Mouse (Mus musculus): ENCODE measurements around the gene Celf5. TPM values are rescaled to one million over a fixed set of nuclear protein-coding genes. Genes with fewer than 3 reads are reported as not detected.

The Celf5 gene
- 1.4 and 1.6 TPM in 2 replicates for polyA plus RNA-seq (2015; fragmentation: Nextera tagmentation; extraction: Ambion mirVana)

GRCm38 (mm10) chr10:81482533-81482889 lies at the start of gene Celf5:
Gene Celf5 (minus strand): TSS chr10:81482709.
- Histone ChIP-seq H3K4me3 (replicated peaks) (peak within 1 kb of the TSS; percentile 51), H3K4me2 (replicated peaks) (peak within 1 kb of the TSS; percentile 84), H3K9ac (peak within 1 kb of the TSS; percentile 29), H3K27ac (replicated peaks) (no peak within 1 kb of the TSS), H3K27me3 (peaks cover 32% of the 10 kb centered on the region), H3K9me3 (replicated peaks) (no peaks in the 10 kb centered on the region), H3K36me3 (peaks cover 16% of the 10 kb centered on the region), H3K4me1 (peaks cover 18% of the 10 kb centered on the region)
- under 1% methylated on average over 36 of the region's 36 CpGs for WGBS
- peak; percentile 22; the same call in 1 of the 2 replicates for ATAC-seq (ENCODE audit: insufficient number of reproducible peaks, low FRiP score, low TSS enrichment, low read depth)

GRCm38 (mm10) chr10:81526779-81527178 lies 44.3 kb upstream of the Celf5 start:
- peaks cover 32% of the 10 kb centered on the region for H3K36me3 ChIP-seq
- no peak overlapping the region for H3K4me3 ChIP-seq (replicated peaks)
- no peak overlapping the region for H3K9ac ChIP-seq
- H3K4me1 ChIP-seq: peaks cover 11% of the 10 kb centered on the region; the same call in 1 of the 2 replicates
- 13% methylated on average over 14 of the region's 14 CpGs for WGBS
- H3K4me2 ChIP-seq (replicated peaks): no peak overlapping the region
- ATAC-seq (ENCODE audit: insufficient number of reproducible peaks, low FRiP score, low TSS enrichment, low read depth): no peak
- 0 out of 2 replicates have a peak, but pooled peaks cover 3% of the 10 kb centered on the region for H3K27me3 ChIP-seq
- H3K27ac ChIP-seq (replicated peaks): no peak overlapping the region
- H3K9me3 ChIP-seq (replicated peaks): no peaks in the 10 kb centered on the region

- H3K4me1 ChIP-seq: peaks cover 11% of the 10 kb centered on the region; the same call in 1 of the 2 replicates
- no peak overlapping the region for H3K4me3 ChIP-seq (replicated peaks)
- peaks cover 16% of the 10 kb centered on the region for H3K36me3 ChIP-seq
- H3K27me3 ChIP-seq: 0 out of 2 replicates have a peak, but pooled peaks cover 3% of the 10 kb centered on the region
- no peak overlapping the region; the same call in 1 of the 2 replicates for H3K27ac ChIP-seq (replicated peaks)
- H3K9ac ChIP-seq: no peak overlapping the region
- ATAC-seq (ENCODE audit: insufficient number of reproducible peaks, low FRiP score, low TSS enrichment, low read depth): no peak
- H3K4me2 ChIP-seq (replicated peaks): no peak overlapping the region
- WGBS: 43% methylated on average over 13 of the region's 13 CpGs
- H3K9me3 ChIP-seq (replicated peaks): no peaks in the 10 kb centered on the region
Measured at GRCm38 (mm10) chr10:81525017-81525694, 42.6 kb upstream of the Celf5 start.

- Histone ChIP-seq H3K4me2 (replicated peaks) (peak within 1 kb of the TSS; percentile 28), H3K36me3 (peaks cover 6% of the 10 kb centered on the region; the same call in 1 of the 2 replicates), H3K4me3 (replicated peaks) (peak within 1 kb of the TSS; percentile 28), H3K27ac (replicated peaks) (peak within 1 kb of the TSS; percentile 72), H3K27me3 (0 out of 2 replicates have a peak, but pooled peaks cover 3% of the 10 kb centered on the region), H3K9me3 (replicated peaks) (no peaks in the 10 kb centered on the region), H3K9ac (no peak within 1 kb of the TSS), H3K4me1 (peaks cover 11% of the 10 kb centered on the region; the same call in 1 of the 2 replicates)
- ATAC-seq (ENCODE audit: insufficient number of reproducible peaks, low FRiP score, low TSS enrichment, low read depth): peak; percentile 60
- 19% methylated on average over 9 of the region's 9 CpGs for WGBS
Measured at GRCm38 (mm10) chr10:81524051-81524605, 41.6 kb upstream of the Celf5 start, which contains the start of gene Gna15. Gene Gna15 (minus strand): TSS chr10:81524225.

- peak overlapping the region; percentile 28 for H3K4me3 ChIP-seq (replicated peaks)
- peaks cover 11% of the 10 kb centered on the region; the same call in 1 of the 2 replicates for H3K4me1 ChIP-seq
- H3K9me3 ChIP-seq (replicated peaks): no peaks in the 10 kb centered on the region
- 0 out of 2 replicates have a peak, but pooled peaks cover under 1% of the 10 kb centered on the region for H3K36me3 ChIP-seq
- H3K27ac ChIP-seq (replicated peaks): peak overlapping the region; percentile 72
- 13% methylated on average over 19 of the region's 19 CpGs for WGBS
- peak overlapping the region; percentile 28 for H3K4me2 ChIP-seq (replicated peaks)
- no peak overlapping the region for H3K9ac ChIP-seq
- ATAC-seq (ENCODE audit: insufficient number of reproducible peaks, low FRiP score, low TSS enrichment, low read depth): no peak
- 0 out of 2 replicates have a peak, but pooled peaks cover 3% of the 10 kb centered on the region for H3K27me3 ChIP-seq
Measured at GRCm38 (mm10) chr10:81523570-81523969, 41.1 kb upstream of the Celf5 start.

- no peak for ATAC-seq (ENCODE audit: insufficient number of reproducible peaks, low FRiP score, low TSS enrichment, low read depth)
Measured at GRCm38 (mm10) chr10:81523142-81523541, 40.6 kb upstream of the Celf5 start.

GRCm38 (mm10) chr10:81519978-81520365 lies 37.5 kb upstream of the Celf5 start:
- Histone ChIP-seq H3K9ac (no peak overlapping the region), H3K27me3 (0 out of 2 replicates have a peak, but pooled peaks cover 3% of the 10 kb centered on the region), H3K27ac (replicated peaks) (no peak overlapping the region), H3K36me3 (no peaks in the 10 kb centered on the region), H3K9me3 (replicated peaks) (no peaks in the 10 kb centered on the region), H3K4me1 (peaks cover 11% of the 10 kb centered on the region; the same call in 1 of the 2 replicates), H3K4me2 (replicated peaks) (no peak overlapping the region), H3K4me3 (replicated peaks) (no peak overlapping the region)
- ATAC-seq (ENCODE audit: insufficient number of reproducible peaks, low FRiP score, low TSS enrichment, low read depth): no peak
- WGBS: 55% methylated on average over 3 of the region's 3 CpGs

More at GRCm38 (mm10) chr10:81523142-81523541, 40.6 kb upstream of the Celf5 start:
- peak overlapping the region; percentile 28 for H3K4me3 ChIP-seq (replicated peaks)
- 0 out of 2 replicates have a peak, but pooled peaks cover 3% of the 10 kb centered on the region for H3K27me3 ChIP-seq
- 78% methylated on average over 6 of the region's 6 CpGs for WGBS
- H3K9me3 ChIP-seq (replicated peaks): no peaks in the 10 kb centered on the region
- H3K9ac ChIP-seq: no peak overlapping the region
- H3K36me3 ChIP-seq: no peaks in the 10 kb centered on the region
- peak overlapping the region; percentile 72; the same call in 1 of the 2 replicates for H3K27ac ChIP-seq (replicated peaks)
- peak overlapping the region; percentile 28 for H3K4me2 ChIP-seq (replicated peaks)
- peaks cover 11% of the 10 kb centered on the region; the same call in 1 of the 2 replicates for H3K4me1 ChIP-seq

- Histone ChIP-seq H3K4me3 (replicated peaks) (no peak overlapping the region), H3K36me3 (no peaks in the 10 kb centered on the region), H3K4me2 (replicated peaks) (no peak overlapping the region), H3K9ac (no peak overlapping the region), H3K27me3 (0 out of 2 replicates have a peak, but pooled peaks cover 3% of the 10 kb centered on the region), H3K4me1 (peaks cover 10% of the 10 kb centered on the region; the same call in 1 of the 2 replicates), H3K27ac (replicated peaks) (no peak overlapping the region), H3K9me3 (replicated peaks) (no peaks in the 10 kb centered on the region)
- 80% methylated on average over 6 of the region's 6 CpGs for WGBS
- ATAC-seq (ENCODE audit: insufficient number of reproducible peaks, low FRiP score, low TSS enrichment, low read depth): no peak
Measured at GRCm38 (mm10) chr10:81519227-81519977, 36.9 kb upstream of the Celf5 start.

- WGBS: 14% methylated on average over 4 of the region's 4 CpGs
- no peaks in the 10 kb centered on the region for H3K36me3 ChIP-seq
- peak; percentile 29; the same call in 1 of the 2 replicates for ATAC-seq (ENCODE audit: insufficient number of reproducible peaks, low FRiP score, low TSS enrichment, low read depth)
- H3K9ac ChIP-seq: no peak overlapping the region
- no peaks in the 10 kb centered on the region for H3K9me3 ChIP-seq (replicated peaks)
- no peak overlapping the region for H3K27ac ChIP-seq (replicated peaks)
- 0 out of 2 replicates have a peak, but pooled peaks cover 3% of the 10 kb centered on the region for H3K27me3 ChIP-seq
- H3K4me1 ChIP-seq: 0 out of 2 replicates have a peak, but pooled peaks cover 2% of the 10 kb centered on the region
- no peak overlapping the region for H3K4me2 ChIP-seq (replicated peaks)
- H3K4me3 ChIP-seq (replicated peaks): no peak overlapping the region
Measured at GRCm38 (mm10) chr10:81518546-81518945, 36.0 kb upstream of the Celf5 start.

- Histone ChIP-seq H3K4me2 (replicated peaks) (no peak overlapping the region), H3K9ac (no peak overlapping the region), H3K27me3 (peaks cover 6% of the 10 kb centered on the region; the same call in 1 of the 2 replicates), H3K4me1 (no peaks in the 10 kb centered on the region), H3K4me3 (replicated peaks) (no peak overlapping the region), H3K36me3 (no peaks in the 10 kb centered on the region), H3K27ac (replicated peaks) (no peak overlapping the region), H3K9me3 (replicated peaks) (no peaks in the 10 kb centered on the region)
- no peak for ATAC-seq (ENCODE audit: insufficient number of reproducible peaks, low FRiP score, low TSS enrichment, low read depth)
- WGBS: 77% methylated on average over 8 of the region's 8 CpGs
Measured at GRCm38 (mm10) chr10:81517227-81517626, 34.7 kb upstream of the Celf5 start.
